Mouse (Mus musculus) heart, adult 8-10 months (tissue): ENCODE data around the gene Mfsd12. TPM values are rescaled to one million over a fixed set of nuclear protein-coding genes. Genes with fewer than 3 reads are reported as not detected.

Source experiments
- DNase-seq: peaks from one replicate; pipeline ENCODE4 v3.0.0; 2022; ENCODE audit warnings: low spot score
- total RNA-seq, 4 experiments: library from RNA; stranded (reverse); gene quantifications; 2 replicates each; pipeline ENCODE4 v1.2.4; 2022

Mfsd12 gene
- total RNA-seq, 4 experiments from 2014 or later: 9.2 to 11.4 (median 9.8) TPM

DNA sequence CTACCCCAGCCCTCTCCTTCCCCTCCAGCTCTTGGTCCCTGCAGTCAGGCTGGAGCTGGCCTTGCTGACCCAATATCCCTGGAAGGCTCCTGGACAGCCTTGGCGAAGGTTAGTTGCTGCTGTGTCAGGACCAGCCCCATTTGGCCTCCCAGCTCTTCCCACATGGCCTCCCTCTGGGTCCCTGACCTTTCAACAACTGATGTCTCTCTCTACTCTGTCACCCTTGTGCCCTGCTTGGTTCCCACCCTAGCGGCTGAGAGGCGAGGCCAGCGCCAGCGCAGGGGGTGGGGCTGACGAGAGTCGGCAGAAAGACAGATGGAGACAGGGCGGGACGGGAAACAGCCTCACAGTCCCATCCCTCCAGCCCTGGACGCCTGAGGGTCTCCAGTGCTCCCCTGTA, 28.9 kb upstream of the Mfsd12 start, which contains the start of gene Tbxa2r:
Gene Tbxa2r, plus strand, starts transcription at position 346 of the 400 bp plus-strand sequence.
- DNase-seq: peak; percentile 61

DNA sequence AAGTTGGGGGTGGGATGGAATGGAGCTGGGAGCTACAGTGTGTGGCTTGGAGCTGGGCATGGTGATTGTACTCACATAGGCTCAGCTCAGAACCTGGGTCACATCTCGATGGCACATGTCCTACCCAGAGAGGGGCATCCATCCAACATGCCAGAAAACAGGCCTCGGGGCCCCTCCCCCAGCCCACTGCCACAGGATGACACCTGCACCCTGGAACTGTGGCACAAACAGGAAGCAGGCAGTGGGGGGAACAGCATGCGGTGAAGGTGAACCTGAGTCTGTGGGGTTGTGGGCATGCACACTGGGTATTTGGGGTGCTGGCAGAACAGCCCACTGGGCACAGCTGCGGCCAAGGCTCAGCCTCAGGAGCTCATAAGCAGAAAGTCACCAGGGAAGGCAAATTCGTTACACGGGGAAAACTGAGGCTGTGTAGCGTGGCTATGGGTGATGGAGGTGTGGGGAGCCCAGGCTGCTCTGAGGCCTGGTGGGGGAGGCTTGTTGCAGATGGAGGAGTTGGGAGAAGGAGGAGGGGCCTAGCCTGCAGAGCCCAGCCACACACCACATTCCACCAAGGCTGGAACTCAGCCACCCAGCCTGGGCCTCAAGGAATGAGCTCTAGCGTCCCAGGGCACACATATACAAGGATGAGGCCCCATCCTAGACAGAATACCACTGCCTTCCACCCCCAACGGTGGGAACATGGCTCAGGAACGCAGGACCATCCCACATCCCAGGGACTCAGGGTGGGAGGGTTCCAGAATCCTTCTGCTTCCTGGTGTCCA, 27.9 kb upstream of the Mfsd12 start:
- DNase-seq: no peak

DNA sequence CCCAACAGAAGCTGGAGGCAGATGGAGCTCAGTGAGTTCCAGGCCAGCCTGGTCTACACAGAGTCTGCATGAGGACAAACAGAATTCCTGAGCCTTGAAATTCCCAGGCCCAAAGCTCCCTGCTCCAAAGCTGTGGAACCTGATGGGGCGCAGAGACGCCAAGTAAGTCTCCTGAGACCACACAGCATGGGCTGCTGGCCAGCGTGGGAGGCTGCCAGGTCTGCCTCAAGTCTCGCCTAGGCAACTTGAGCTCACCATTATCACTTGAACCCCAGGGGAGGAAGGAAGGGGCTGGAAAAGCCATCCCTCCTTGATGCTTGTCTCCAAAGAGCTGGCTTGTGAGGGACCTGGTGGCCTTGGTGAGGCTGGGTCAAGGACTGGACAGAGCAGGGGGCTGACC, 27.3 kb upstream of the Mfsd12 start:
- peak; percentile 78 for DNase-seq

DNA sequence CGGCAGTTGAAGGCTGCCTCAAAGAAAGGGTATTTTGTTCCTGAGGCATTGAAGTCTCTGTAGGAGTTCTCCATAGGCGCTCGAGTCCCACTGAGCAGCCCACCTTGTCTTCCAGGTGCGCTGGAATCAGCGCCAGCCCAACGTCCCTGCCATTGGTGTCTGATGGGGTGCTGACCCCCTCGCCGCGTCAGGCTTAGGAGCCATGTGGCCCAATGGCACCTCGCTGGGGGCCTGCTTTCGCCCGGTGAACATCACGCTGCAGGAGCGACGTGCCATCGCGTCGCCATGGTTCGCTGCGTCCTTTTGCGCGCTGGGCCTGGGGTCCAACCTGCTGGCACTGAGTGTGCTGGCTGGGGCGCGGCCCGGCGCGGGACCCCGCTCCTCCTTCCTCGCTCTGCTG, 25.0 kb upstream of the Mfsd12 start:
- DNase-seq: no peak

DNA sequence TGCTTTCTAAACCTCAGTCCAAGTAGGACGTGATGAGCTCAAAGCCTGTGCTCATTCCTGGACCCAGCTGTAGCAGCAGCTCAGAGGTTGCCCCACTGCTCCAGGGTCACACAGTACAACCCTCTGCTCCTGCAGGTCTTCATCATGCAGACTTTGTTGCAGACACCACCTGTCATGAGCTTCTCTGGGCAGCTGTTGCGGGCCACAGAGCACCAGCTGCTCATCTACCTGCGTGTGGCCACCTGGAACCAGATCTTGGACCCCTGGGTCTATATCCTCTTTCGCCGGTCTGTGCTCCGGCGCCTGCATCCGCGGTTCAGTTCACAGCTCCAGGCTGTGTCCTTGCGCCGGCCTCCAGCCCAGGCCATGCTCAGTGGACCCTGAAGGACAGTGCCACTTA, 23.0 kb upstream of the Mfsd12 start:
- DNase-seq: no peak

DNA sequence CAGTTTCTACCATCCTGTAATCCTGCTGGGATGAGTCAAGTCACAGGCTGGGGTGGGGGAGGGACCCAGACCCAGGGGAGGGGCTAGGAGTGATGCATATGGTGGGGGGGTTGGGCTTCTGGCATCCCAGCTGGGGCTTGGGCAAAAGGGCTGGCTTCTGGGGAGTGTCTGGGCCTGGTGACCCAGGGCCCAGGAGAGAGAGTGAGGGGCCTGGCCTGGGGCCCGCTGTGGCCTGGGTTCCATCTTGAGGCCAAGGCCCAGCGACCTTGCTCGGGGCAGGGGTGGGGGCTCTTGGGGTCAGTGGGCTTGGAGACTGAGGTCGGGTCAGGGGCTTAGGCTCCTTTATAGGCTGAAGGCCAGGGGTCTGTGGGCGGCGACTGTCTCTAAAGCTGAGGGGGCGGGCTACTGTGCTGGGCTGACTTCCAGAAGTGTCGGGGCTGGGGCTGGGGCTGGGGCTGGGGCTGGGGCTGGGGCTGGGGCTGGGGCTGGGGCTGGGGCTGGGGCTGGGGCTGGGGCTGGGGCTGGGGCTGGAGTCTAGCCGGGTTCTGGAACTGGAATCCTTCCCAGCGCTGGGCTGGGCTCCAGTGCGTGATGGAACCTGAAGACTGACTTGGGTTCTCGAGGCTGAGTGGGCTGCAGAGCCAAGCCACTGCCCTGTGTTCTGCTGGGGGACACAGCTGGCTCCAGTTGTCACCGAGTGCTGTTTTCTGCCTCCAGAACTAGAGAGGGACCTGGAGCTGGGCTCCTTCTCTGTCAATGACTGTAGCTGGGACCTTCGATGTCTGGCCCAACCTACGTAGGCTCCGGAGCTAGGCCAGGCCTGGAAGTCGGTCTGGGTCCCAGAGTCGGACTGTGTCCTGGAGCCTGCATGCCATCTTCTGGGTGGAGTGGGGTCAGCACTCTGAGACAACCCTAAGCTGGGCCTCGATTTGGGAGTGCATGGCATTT, 21.6 kb upstream of the Mfsd12 start:
- DNase-seq: no peak

DNA sequence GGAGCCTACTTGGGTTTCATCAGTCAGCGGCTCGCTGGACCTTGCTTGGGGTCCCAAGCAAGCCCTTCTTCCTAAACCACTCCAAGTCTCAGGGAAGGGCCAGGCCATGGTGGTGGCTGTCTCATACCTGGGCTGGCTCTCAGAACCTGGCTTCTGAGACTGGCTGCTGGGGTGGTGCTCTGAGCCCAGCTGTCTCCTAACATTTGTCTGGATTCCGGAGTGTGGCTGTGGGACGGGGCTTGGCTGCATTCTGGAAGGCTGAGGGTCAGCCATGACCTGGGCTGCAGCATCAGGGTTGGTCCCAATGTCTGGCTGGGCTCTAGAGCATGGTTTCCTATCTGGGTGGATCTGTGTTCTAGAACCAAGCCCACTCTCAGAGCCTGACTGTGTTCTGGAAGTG, 20.7 kb upstream of the Mfsd12 start:
- no peak for DNase-seq

DNA sequence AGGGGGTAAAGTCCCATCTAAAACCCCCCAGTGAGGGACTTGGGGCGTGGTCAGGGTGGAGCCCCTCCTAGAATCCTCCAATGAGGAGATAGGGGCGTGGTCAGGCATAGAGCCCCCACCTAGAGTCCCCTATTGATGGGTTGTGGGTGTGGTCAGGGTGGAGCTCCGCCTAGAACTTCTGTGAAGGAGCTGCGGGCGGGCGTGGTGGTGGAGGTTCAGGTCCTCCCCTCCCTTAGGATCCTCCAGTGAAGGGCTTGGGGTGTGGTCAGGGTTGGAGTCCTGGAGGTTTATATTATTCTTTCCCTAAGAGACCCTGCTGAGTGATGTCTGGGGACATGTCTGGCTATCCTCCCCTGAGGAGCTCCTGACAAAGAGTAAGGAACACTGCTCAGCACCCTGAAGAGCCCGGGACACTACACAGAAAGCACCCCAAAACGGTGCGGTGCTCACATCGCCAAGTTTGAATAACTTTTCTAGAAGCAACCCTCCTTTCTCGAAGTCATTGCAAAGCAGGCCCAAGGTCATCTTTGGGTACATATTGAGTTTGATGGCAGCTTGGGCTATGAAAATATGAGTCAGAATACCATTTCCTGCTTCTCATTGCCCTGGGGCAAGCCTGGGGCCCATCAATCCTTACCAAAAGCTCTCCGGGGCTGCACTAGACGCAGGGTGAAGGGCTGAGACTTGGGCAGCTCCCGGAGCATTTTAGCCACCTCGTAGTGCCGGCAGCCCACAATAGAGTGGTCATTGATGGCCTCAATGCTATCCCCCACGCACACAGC, 16.5 kb upstream of the Mfsd12 start:
- DNase-seq: no peak

DNA sequence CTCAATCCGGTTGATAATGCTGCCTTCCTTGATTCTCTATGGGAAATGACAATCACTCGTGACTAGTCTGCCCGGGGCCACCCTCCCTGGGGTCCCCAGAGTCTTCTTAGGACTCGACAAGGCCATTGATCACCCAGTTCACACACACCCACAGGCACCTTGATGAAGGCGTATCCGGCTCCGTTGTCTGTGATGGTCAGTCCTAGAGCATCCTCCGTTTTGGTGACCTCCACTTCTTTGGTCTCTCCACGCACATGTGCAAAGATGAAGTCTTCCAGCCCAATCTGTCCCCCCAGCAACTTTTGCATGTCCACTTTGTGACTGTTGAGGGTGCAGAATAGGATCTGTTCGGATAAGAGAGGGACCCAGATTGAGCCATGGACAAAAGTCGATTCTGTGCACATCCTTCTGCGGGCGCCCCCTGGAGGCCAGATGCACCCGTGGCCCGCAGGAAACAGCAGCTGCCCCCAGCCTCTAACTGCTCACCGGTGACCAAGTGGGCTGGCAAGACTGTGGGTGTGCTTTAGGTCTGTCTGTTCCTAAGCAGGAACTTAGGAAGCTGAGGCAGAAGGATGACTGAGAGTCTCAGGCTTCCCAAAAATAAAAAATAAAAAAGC, 15.8 kb upstream of the Mfsd12 start:
- peak; percentile 63 for DNase-seq

DNA sequence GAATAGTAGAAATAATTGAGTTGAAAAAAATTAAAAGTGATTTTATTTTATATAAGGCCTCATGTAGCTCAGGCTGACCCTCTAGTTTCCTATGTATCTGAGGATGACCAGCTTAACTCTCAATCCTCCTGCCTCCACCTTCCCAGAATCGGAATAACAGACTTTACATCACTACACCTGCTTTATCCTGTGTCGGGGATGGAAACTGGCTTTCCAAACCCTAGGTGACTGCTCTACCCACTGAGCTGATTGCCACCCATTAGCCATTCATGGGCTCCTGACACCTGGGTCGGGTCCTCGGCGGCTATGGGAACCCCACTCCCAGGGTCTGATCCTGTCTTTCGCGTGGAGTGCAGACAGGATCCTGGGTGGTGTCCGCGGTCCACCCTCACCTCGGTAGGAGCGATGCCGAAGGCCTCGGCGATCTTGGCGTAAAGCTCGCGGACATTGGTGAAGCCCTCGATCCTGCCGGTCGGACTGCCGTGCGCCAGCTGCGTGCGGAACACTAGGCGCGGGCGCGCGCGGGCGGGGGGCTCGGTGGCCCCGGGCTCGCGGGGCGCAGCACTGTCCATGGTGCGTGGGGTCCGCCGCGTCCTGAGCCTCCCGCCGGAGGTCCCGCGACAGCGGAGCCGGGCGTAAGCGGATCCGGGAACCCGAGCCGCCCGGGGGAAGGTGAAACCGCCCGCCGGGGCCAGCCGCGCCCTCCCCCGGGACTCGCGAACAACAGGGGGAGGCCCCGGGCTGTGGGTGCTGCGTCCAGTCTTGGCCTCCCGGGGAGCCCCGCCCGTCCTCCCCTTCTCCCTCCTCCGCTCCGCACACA, 14.4 kb upstream of the Mfsd12 start, which contains the start of gene Gipc3:
Gene Gipc3, minus strand, starts transcription at position 581 of the 820 bp plus-strand sequence.
- DNase-seq: no peak

DNA sequence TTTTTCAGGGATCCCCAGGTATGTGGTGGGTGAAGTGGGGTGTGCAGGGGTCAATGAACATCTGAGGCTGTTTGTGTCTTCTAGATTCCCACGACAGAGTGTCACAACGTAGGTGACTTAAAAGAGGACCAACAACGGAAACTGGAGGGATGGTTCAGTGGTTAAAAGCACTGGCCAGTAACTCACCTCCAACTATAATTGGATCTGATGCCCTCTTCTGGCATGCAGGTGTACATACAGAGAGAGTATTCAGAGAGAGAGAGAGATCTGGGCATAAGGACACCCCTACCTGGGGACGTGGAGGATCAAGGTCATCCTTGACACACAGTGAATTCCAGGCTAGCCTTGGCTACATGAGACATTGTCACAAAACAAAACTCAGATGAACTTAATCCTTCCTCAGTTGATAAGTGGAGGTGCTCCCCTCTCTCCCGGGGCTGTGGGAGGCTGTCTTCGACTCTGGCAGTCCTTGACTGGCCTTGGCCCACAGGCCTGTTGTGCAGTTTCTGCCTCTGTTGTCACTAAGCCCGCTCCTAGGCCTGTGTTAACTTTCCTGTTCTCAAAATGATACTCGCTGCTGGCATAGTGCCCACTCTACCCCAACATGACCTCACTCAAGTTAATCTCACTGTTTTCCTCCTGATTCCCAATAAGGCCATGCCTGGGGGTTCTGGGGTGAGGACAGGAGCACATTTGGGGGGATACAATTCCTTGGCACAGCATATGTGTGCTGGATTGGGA, 12.7 kb upstream of the Mfsd12 start:
- no peak for DNase-seq

DNA sequence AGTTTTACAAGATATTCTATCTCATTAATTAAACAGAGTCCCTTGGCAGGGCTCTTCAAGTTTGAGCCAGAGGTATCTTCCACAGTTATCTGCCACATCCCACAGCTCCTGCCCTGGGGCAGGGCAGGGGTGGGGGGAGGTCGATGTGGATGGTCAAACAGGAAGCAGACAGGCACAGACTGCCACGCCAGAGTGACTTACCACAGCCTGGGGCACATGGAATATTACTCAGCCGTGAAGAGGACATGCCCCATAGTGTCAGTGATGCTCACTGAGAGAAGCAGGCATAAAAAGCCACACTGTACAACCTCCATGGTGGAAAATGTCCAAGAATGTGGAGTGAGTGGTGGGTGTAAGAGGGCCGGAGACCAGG, 12.1 kb upstream of the Mfsd12 start:
- no peak for DNase-seq

DNA sequence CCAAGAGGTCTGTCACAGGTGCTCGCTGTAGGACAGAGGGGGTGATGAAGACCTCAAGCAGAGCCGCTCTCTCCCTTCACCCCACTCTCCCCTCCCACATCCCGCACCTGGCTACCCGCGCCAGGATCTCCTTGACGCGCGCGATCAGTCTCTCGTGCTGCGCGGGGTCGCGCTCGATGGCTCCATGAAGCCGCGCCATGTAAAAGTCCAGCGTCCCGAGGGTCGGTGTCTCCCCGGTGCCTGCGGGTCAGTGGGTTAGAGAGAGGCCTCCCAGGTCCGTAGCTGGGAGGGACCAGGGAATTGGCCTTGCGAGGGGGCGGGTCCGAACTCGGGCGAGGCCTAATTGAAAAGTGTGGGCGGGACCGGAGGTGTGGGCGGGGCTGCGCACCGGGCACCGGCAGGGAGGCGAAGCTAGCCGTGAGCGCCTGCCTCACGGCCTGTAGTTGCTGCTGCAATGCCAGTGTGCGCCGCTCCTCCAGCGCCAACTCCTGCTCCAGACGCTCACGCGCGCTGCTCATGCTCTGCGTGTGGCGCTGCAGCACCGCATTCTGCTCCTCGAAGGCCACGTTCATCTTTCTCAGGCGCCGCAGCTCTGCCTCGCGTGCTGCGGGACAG, 10.7 kb upstream of the Mfsd12 start:
- DNase-seq: no peak

DNA sequence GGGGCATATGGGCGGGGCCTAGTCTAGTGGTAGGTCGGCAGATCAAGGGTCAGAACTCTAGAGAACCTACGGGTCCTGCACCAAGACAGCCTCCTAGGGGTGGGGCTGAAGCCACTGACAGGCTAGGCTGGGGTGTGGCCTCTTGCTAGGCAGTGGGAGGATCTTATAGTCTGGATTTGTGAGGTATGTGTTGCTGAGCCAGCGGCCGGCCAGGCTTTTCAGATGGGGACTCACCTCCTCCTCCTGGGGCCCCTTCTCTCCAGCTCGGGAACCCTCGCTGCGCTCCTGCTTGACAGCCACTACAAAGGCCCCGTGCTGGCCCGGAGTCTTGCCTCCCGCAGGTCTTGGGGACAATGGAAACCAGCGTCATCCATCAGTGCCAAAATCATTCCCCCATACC, 8.1 kb upstream of the Mfsd12 start:
- DNase-seq: no peak

DNA sequence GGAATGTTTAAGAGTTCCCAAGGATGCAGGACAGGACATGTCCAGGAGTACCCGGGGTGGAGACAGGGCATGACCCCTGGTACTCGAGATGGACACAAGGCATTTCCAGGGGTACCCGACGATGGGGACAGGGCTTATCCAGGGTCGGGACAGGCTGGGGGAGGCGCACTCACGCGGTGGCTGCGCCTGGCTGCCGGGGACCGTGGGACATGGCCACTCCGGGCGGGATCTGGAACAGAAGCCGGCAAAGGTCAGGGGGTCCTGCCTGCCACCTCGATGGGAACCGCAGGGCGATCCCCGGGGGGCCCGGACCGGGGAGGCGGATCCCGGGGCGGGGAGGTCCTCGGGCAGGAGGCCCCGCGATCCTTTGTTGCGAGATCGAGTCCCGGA, 7.3 kb upstream of the Mfsd12 start:
- DNase-seq: no peak

DNA sequence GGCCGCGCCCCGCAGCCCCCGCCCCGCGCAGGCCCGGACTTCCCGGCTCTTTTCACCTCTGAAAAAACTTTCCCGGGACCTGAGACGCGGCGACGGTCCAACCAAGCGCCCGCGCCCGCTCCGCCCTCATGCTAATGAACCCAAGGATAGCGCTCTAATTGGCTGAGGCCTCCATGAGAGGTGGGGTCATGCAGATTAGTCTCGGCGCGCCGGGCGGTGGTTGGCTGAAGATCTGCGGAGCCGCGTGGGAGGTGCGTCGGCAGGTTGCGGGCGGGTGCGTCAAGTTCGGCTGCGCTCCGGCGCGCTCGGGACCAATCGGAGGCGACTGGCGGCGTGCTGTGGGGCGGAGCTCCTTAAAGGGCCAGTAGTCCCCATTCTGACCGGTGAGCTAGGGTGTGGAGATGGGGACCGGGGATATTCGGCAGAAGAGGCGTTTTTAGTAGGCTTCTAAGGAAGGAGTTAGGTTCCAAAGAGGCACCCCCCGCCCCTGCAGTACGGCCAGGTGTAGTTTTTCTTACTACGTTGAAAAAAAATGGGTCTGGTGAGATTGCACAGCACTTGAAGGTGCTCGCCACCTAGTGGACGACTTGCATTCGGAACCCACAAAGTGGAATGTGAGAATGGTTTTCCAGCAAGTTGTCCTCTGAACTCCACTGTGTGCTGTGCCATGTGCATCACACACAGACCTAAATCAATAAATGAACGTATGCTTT, 6.8 kb upstream of the Mfsd12 start, which contains the start of gene Hmg20b:
Gene Hmg20b, minus strand, starts transcription at position 130 of the 713 bp plus-strand sequence.
- peak; percentile 99 for DNase-seq

DNA sequence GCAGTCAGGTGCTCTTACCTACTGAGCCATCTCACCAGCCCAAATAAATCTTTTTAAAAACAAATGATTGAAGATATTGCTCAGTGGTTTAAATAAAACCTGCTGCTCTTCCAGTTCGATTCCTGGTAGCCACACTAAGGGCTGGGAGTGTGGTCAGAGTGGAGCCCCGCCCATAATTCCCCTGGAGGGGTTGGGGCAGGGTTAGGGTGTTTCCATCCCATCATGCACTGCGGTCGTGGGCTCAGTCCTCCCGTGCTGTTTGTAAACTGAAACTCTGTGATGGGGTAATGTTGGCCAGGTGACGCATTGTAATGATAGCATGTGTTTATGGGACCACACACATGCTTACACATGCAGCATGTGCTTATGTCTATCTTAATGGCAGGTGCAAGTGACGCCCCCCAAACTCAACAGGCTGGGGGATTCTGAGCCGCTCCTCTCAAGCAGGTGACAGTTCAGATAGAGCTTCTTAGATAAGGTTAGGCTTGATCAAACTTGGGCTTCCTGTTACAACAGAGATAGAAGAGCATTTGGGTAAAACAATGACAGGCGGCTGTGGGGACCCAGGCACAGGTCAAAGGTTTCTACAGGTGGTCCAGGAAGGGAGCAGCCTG, 5.5 kb upstream of the Mfsd12 start:
- DNase-seq: no peak
